Mouse (Mus musculus) megakaryocyte, embryonic 14.5 days (primary cell): Measurements from ENCODE around the gene Hsbp1. TPM values are rescaled to one million over a fixed set of nuclear protein-coding genes. Genes with fewer than 3 reads are reported as not detected.
A peak's percentile ranks its signal among the peaks of the same experiment; 100 is the strongest.
"Not testable (repeated sequence)": the region's sequence is repeated elsewhere in the genome, so short reads cannot be mapped to it uniquely, and the experiment has no call there.

Experiments used
- H3K27me3 ChIP-seq: replicated peaks from 2 replicates; pipeline ENCODE3; 2012; ENCODE audit warnings: inconsistent platforms
- H3K36me3 ChIP-seq: replicated peaks from 2 replicates; pipeline ENCODE3; 2012; ENCODE audit warnings: low read length, inconsistent platforms, mixed read lengths
- H3K4me1 ChIP-seq: 2 replicates; pipeline ENCODE4 v1.6.1; 2012; ENCODE audit warnings: inconsistent platforms
- H3K4me3 ChIP-seq: replicated peaks from 2 replicates; pipeline ENCODE3; 2012; ENCODE audit warnings: moderate library complexity, mild to moderate bottlenecking, inconsistent platforms
- H3K9me3 ChIP-seq: 2 replicates; pipeline ENCODE4 v1.6.1; 2012; ENCODE audit warnings: inconsistent platforms
- FLI1 ChIP-seq: IDR thresholded peaks from 2 replicates; pipeline ENCODE4 v1.6.1; 2012; ENCODE audit warnings: low read length, inconsistent platforms, mixed read lengths
- GATA1 ChIP-seq: IDR thresholded peaks from 3 replicates; pipeline ENCODE4 v1.6.1; 2012; ENCODE audit warnings: mixed read lengths, low read length, inconsistent platforms, borderline replicate concordance
- polyA plus RNA-seq: library from polyadenylated mRNA; stranded (reverse); fragments of >175 nt; gene quantifications from 2 replicates; pipeline ENCODE4 v1.2.3, GENCODE M21; 2012; ENCODE audit warnings: low replicate concordance; ENCODE audit not compliant: insufficient read depth

Gene Hsbp1
- polyA plus RNA-seq, 1 experiment = 98.3 TPM

DNA sequence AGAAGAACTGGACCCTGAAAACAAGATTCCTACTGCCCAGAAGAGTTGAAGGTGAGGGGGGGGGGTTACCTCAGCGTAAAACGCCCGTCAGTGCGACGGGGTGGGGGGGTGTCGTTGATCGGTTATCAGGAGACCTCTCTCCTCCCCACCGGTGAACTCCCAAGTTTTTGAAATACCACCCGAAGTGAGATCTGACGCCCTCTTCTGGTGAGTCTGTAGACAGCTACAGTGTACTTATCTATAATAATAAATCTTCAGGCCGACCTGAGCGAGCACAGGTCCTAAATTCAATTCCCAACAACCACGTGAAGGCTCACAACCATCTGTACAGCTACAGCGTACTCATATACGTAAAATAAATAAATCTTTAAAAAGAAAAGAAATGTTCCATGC is 1.4 kb downstream of the Hsbp1 start:
- Histone ChIP-seq H3K36me3 (peaks cover 47% of the 10 kb centered on the region), H3K9me3 (peaks cover 13% of the 10 kb centered on the region), H3K4me1 (peaks cover 16% of the 10 kb centered on the region), H3K4me3 (peak overlapping the region; percentile 99), H3K27me3 (peaks cover 7% of the 10 kb centered on the region)
- TF ChIP-seq GATA1 (no peak), FLI1 (no peak)

DNA sequence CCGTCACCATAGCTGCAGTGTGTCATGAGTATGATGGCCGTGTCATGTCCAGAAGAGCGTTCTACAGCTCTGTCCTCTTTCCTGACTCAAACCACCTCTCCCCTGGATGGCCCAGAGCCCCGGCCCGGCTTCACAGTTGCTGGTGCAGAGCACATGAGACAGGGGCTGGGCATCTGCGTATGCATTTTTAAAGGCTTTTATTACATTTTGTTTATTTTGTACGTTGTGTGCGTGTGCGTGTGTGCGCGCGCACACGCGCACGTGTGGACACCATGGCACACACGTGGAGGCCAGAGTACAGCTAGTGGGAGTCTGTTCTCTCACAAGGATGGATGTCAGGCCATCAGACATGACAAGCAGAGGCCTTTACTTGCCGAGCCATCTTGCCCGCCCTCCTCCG is 7.4 kb downstream of the Hsbp1 start:
- H3K36me3 ChIP-seq = peaks cover 52% of the 10 kb centered on the region

DNA sequence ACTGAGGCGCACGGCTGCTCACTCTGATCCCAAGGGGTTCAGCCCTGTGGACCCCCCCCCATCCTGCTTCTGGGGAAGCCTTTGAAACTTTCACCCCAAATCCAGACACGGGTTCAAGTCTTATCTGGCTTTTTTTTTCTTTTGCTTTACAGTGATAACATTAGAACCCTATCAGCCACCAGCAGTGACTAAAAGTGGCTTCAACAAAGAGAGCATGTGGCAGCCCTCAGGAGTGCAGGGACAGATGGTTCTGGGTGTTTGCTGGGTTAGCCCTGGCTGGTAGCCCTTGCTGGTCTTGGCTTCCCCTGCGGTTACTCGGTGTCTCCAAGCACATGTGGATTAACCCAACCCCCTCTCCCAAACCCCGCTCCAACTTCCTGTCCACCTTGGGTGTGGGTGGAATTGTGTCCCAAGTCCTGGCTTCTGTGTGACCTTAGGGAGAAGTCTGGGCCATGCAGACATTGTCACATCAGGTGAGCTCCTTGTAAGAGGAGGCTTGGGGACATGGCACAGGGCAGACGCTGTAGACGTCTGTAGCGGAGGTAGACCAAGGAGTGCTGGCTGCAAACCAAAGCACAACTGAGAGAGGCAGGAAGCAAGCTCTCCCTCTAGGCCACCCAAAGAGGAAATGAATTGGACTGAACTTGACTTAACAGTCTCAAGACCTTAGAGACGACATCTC is 8.8 kb downstream of the Hsbp1 start:
- no peak overlapping the region for H3K4me3 ChIP-seq
- TF ChIP-seq GATA1 (no peak), FLI1 (no peak)
- peaks cover 19% of the 10 kb centered on the region for H3K4me1 ChIP-seq
- peaks cover 37% of the 10 kb centered on the region for H3K36me3 ChIP-seq
- H3K9me3 ChIP-seq = no peaks in the 10 kb centered on the region
- no peaks in the 10 kb centered on the region for H3K27me3 ChIP-seq

More for the DNA sequence above, 7.4 kb downstream of the Hsbp1 start:
- no peaks in the 10 kb centered on the region for H3K9me3 ChIP-seq
- H3K27me3 ChIP-seq = no peaks in the 10 kb centered on the region
- TF ChIP-seq FLI1 (no peak), GATA1 (no peak)
- no peak overlapping the region for H3K4me3 ChIP-seq
- H3K4me1 ChIP-seq = peaks cover 18% of the 10 kb centered on the region

DNA sequence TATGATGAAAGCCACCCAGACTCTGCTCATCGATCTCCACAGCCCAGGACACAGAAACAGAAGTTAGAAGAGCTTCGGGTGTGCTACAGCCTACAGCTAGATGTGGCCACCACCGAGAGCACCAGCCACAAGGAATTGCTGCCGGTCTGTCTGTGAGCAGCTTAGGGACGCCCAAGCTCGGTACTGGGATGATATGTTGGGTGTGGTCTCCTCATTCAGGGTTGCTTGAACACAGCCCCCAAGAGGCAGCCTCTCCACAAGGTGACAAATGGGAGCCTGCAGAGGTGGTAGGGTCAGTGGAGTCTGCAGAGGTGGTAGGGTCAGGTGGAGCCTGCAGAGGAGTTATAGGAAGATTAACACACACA is 9.4 kb downstream of the Hsbp1 start:
- TF ChIP-seq FLI1 (no peak), GATA1 (no peak)

DNA sequence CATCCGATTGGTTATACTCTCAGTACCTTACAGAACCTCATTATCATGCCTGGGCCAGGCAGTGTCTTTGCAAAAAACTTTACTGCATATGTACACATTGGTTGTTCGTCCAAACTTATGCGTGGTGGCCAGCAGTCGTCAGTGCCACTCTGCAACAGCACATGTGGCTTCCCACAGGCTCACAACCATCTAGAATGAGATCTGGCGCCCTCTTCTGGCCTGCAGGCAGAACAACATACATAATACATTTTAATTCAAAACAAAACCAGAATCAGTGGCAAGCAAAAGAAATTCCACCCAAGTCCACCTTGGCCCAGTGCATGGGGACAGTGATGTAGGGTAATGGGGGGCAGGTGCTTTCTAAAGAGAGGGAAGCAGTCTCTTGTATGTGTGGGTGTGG is 12.3 kb downstream of the Hsbp1 start:
- not testable (repeated sequence) for H3K9me3 ChIP-seq, H3K27me3 ChIP-seq, H3K36me3 ChIP-seq, H3K4me3 ChIP-seq
- H3K4me1 ChIP-seq = peaks cover 24% of the 10 kb centered on the region

More for the DNA sequence above, 9.4 kb downstream of the Hsbp1 start:
- H3K4me1 ChIP-seq = peaks cover 20% of the 10 kb centered on the region
- H3K27me3 ChIP-seq = no peaks in the 10 kb centered on the region
- no peak overlapping the region for H3K4me3 ChIP-seq
- H3K9me3 ChIP-seq = no peaks in the 10 kb centered on the region
- peaks cover 32% of the 10 kb centered on the region for H3K36me3 ChIP-seq

DNA sequence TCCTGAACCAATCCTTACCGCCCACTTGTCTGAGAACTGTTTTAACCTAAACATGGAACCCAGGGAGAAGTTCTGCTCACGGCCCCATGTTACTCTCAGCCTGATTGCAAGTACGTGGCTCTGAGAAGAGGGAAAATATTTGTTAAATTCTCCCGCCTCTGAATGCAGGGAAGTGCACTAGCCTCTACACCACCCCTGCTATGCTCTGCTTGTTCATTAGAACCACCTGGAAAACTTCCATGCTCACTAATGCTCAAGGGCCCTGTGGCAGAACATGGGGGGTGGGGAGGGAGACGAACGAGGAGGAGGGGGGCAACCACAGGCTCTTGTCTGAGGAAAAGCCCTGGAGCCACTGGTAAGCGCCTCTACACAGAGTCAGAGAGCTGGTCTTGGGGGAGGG is 13.9 kb downstream of the Hsbp1 start:
- Histone ChIP-seq H3K27me3 (peaks cover 10% of the 10 kb centered on the region), H3K4me3 (no peak overlapping the region), H3K36me3 (no peaks in the 10 kb centered on the region), H3K4me1 (peaks cover 19% of the 10 kb centered on the region), H3K9me3 (no peaks in the 10 kb centered on the region)
- TF ChIP-seq GATA1 (no peak), FLI1 (no peak)

DNA sequence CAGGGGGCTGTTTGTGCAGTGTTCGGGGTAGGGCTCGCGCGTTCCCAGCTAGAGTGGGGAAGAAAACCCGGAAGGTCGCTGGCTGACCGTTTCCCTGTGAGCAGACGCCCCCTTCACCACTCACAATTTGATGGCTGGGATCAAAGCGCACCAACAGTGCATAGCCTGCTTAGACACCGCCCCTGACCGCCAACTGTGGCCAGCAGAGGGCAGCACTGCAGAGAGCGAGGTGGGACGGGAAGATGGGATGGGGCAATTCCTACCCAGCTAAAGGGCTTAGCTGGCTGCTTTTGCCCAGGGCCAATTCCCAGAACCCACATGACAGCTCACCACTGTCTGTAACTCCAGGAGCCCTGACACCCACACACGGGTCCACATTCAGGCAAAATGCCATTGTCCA is 14.5 kb downstream of the Hsbp1 start:
- Histone ChIP-seq H3K27me3 (peaks cover 10% of the 10 kb centered on the region), H3K4me3 (no peak overlapping the region), H3K4me1 (peaks cover 12% of the 10 kb centered on the region), H3K36me3 (no peaks in the 10 kb centered on the region), H3K9me3 (no peaks in the 10 kb centered on the region)
- TF ChIP-seq FLI1 (no peak), GATA1 (no peak)

DNA sequence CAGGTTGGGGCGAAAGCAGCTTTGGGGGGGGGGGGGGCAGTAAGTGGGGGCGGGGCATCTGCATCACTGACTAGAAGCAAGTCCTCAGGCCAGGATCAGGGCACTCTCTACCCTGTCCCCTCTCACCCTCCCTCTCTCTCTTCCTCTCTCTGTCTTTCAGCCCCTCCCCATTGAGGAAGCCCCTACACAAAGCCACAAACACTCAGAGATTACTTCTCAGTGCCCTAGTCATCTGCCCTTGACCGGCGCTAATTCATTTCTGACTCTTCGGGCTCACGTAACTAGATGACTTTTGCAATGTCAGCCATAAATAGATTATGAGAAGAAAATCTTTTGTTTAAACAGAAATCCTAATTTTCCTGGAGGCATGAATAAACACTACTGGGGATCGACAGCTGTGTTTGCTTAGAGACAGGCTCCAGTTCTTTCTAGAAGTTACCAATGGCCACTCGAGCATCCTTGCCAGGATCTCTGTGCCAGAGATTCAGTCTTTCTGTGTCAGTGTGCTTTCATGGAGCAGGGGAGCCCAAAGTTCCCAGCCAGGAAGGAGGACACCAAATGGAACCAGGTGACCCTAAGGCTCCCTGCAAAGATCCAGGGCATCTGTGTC is 16.5 kb downstream of the Hsbp1 start:
- Histone ChIP-seq H3K4me3 (no peak overlapping the region), H3K27me3 (peaks cover 13% of the 10 kb centered on the region), H3K36me3 (no peaks in the 10 kb centered on the region), H3K4me1 (peaks cover 12% of the 10 kb centered on the region), H3K9me3 (no peaks in the 10 kb centered on the region)
- TF ChIP-seq GATA1 (no peak), FLI1 (no peak)

DNA sequence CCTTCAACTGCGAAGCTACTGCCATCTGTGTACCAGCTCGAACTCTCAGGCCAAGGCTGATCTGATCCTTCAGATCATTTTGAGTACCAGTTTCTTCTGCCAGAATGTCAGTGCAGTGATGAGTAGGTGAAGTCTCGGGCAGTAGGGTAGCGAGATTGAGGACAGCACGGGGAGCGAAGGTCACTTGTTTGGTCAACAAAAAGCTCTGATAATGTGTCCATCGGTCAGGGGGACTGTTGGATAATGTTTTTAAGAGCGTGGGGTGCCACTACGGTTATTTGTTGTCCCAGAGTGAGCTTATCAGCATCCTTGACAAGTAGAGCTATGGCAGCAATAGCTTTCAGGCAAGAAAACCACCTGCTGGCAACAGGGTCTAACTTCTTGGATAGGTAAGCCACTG is 30.4 kb downstream of the Hsbp1 start:
- not testable (repeated sequence) for H3K4me3 ChIP-seq, H3K36me3 ChIP-seq, H3K27me3 ChIP-seq, H3K9me3 ChIP-seq
- peaks cover 14% of the 10 kb centered on the region for H3K4me1 ChIP-seq

DNA sequence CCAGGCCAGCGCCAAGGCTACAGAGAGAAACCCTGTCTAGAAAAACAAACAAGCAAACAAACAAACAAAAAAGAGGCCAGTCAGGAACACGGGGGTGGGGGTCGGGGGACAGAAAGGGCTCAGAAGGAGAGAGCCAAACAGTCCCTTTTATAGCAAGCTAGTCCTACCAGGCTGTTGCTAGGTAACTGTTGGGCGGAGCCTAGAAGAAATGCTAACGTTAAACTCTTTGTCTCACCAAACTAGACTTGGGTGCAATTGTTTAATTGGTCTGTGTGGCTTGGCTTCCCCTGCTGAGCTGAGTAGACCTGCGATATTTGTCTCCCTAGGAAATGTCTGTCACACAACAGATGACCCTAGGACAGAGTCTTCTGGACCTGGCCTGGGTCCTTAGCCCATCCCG is 34.2 kb downstream of the Hsbp1 start:
- TF ChIP-seq FLI1 (no peak), GATA1 (no peak)
- Histone ChIP-seq H3K9me3 (no peaks in the 10 kb centered on the region), H3K4me1 (peaks cover 37% of the 10 kb centered on the region), H3K4me3 (no peak overlapping the region), H3K36me3 (no peaks in the 10 kb centered on the region), H3K27me3 (peaks cover 2% of the 10 kb centered on the region)

DNA sequence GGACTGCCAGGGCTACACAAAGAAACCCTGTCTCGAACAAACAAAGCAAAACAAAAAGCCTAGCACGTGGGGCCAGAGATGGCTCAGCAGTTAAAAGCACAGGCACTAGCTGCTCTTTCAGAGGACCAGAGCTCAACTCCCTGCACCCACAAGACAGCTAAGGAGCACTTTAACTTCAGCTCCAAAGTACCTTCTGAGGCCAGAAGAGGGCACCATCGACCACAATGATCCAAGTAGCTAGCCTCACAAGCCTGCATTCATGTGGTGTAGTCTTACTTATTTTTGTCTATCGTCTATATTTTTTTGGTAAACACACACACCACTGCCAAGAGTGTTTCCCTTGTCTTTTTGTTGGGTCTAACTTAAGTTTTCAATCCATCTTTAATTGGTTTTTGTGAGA is 36.3 kb downstream of the Hsbp1 start:
- no peaks in the 10 kb centered on the region for H3K36me3 ChIP-seq
- peaks cover 52% of the 10 kb centered on the region for H3K4me1 ChIP-seq
- H3K4me3 ChIP-seq = no peak overlapping the region
- TF ChIP-seq GATA1 (no peak), FLI1 (no peak)
- no peaks in the 10 kb centered on the region for H3K9me3 ChIP-seq
- H3K27me3 ChIP-seq = peaks cover 4% of the 10 kb centered on the region
